Mouse (Mus musculus) stomach, embryonic 16.5 days (tissue): ENCODE data around the gene C730034F03Rik. TPM values are rescaled to one million over a fixed set of nuclear protein-coding genes. Genes with fewer than 3 reads are reported as not detected.

Experiments used
- ATAC-seq: fragments of 200-750 bp; cut with Nextera tagmentation; 2 replicates; pipeline ENCODE4 v1.8.0; 2017; ENCODE audit warnings: moderate number of reproducible peaks, moderate TSS enrichment; ENCODE audit not compliant: insufficient read depth, low FRiP score
- H3K27ac ChIP-seq: fragments of 300-500 bp; sonication (generic); 2 replicates; pipeline ENCODE4 v1.5.1; 2014; ENCODE audit warnings: low read length
- H3K27me3 ChIP-seq: fragments of 300-500 bp; sonication (generic); 2 replicates; pipeline ENCODE4 v1.6.1; 2014; ENCODE audit warnings: low read length, control low read depth, mixed read lengths; ENCODE audit not compliant: control insufficient read depth, insufficient read depth
- H3K36me3 ChIP-seq: fragments of 300-500 bp; sonication (generic); 2 replicates; pipeline ENCODE4 v1.6.1; 2014; ENCODE audit warnings: low read length; ENCODE audit not compliant: control insufficient read depth, insufficient read depth
- H3K4me1 ChIP-seq: fragments of 300-500 bp; sonication (generic); 2 replicates; pipeline ENCODE4 v1.6.1; 2014; ENCODE audit warnings: low read length, control low read depth, mixed read lengths; ENCODE audit not compliant: control insufficient read depth, insufficient read depth
- H3K4me2 ChIP-seq: fragments of 300-500 bp; sonication (generic); 2 replicates; pipeline ENCODE4 v1.6.1; 2014; ENCODE audit warnings: low read depth, low read length, mixed read lengths
- H3K4me3 ChIP-seq: fragments of 300-500 bp; sonication (generic); replicated peaks from 2 replicates; pipeline ENCODE4 v1.5.1; 2014; ENCODE audit warnings: mild to moderate bottlenecking, low read length
- H3K9ac ChIP-seq: fragments of 300-500 bp; sonication (generic); 2 replicates; pipeline ENCODE4 v1.6.1; 2014; ENCODE audit warnings: low read length
- H3K9me3 ChIP-seq: fragments of 300-500 bp; sonication (generic); replicated peaks from 2 replicates; pipeline ENCODE4 v1.6.1; 2016; ENCODE audit warnings: low read length, control low read depth; ENCODE audit not compliant: control insufficient read depth
- WGBS: fragments of 180-500 bp; shearing (Covaris S2); extraction: QIAGEN DNeasy Blood & Tissue Kit; methylation state at CpG from one replicate; pipeline ENCODE4 v1.1.7; 2014; 5-methylcytosine and 5-hydroxymethylcytosine counted together
- polyA plus RNA-seq: library from polyadenylated mRNA; unstranded; fragments of >200 nt; fragmentation: Nextera tagmentation; extraction: Ambion mirVana; gene quantifications from 2 replicates; pipeline ENCODE4 v1.2.1, GENCODE M21; 2015

Gene C730034F03Rik
- polyA plus RNA-seq, 1 experiment from 2014 or later, result 3.5 TPM

GRCm38 (mm10) chr15:89475611-89476474 is 46.5 kb downstream of the C730034F03Rik start:
- Histone ChIP-seq H3K9ac (peak overlapping the region; percentile 86), H3K4me2 (peak overlapping the region; percentile 99), H3K36me3 (no peaks in the 10 kb centered on the region), H3K27me3 (no peaks in the 10 kb centered on the region), H3K4me1 (peaks cover 17% of the 10 kb centered on the region), H3K27ac (peak overlapping the region; percentile 88), H3K4me3 (peak overlapping the region; percentile 65), H3K9me3 (no peaks in the 10 kb centered on the region)
- WGBS, result 9% methylated on average over 44 of the region's 44 CpGs
- ATAC-seq, result peak; percentile 97

DNA sequence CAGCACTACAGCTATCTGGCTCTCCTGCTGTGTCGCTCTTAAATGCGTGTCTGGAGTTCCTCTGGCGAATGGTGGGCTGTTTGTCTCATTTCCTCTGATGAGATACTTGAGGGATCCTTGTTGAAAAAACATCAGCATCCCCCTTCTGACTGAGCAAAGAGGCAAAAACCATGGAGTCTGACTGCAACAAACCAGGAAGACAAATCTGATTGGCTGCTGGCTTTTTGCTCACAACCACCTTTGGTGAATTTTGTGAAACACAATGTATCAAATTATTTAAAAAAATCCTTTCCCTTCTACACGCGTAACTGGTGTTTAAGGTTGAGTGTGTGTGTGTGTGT is 47.1 kb downstream of the C730034F03Rik start:
- peak overlapping the region; percentile 86 for H3K9ac ChIP-seq
- no peaks in the 10 kb centered on the region for H3K27me3 ChIP-seq
- WGBS, result 4% methylated on average over 5 of the region's 5 CpGs
- peak overlapping the region; percentile 88 for H3K27ac ChIP-seq
- H3K9me3 ChIP-seq, result no peaks in the 10 kb centered on the region
- no peak; the same call in 1 of the 2 replicates for ATAC-seq
- peak overlapping the region; percentile 65 for H3K4me3 ChIP-seq
- no peaks in the 10 kb centered on the region for H3K36me3 ChIP-seq
- peaks cover 17% of the 10 kb centered on the region for H3K4me1 ChIP-seq
- H3K4me2 ChIP-seq, result peak overlapping the region; percentile 99

DNA sequence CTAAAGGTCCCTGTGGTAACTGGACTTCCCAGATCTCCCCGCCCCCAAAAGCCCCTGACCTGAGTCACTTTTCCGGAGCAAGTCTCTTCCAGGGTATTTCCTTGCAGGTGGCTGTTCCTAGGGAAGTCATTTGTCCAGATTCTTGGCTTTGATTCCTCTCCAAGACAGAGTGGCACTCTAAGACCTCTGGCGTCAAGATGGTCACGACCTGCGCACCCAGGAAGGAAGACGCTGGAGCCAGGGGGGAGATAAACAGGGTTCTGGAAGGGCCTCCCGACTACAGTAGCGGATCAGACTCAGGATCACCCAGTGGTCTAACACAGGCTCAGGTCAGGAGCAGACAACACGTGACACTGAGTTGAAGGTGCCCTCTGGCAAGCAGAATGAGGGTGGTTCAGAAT is 47.7 kb downstream of the C730034F03Rik start, which contains the start of gene Arsa:
Gene Arsa, minus strand, starts transcription at position 335 of the 401 bp plus-strand sequence.
- 27% methylated on average over 9 of the region's 9 CpGs for WGBS
- H3K4me3 ChIP-seq, result peak within 1 kb of the TSS; percentile 65
- H3K27me3 ChIP-seq, result no peaks in the 10 kb centered on the region
- H3K36me3 ChIP-seq, result no peaks in the 10 kb centered on the region
- peak within 1 kb of the TSS; percentile 88 for H3K27ac ChIP-seq
- peak within 1 kb of the TSS; percentile 99 for H3K4me2 ChIP-seq
- no peaks in the 10 kb centered on the region for H3K9me3 ChIP-seq
- peaks cover 17% of the 10 kb centered on the region for H3K4me1 ChIP-seq
- ATAC-seq, result no peak
- peak within 1 kb of the TSS; percentile 86 for H3K9ac ChIP-seq

GRCm38 (mm10) chr15:89477806-89478205 is 48.4 kb downstream of the C730034F03Rik start:
- no peak overlapping the region for H3K4me3 ChIP-seq
- H3K9ac ChIP-seq, result no peak overlapping the region; the same call in 1 of the 2 replicates
- no peaks in the 10 kb centered on the region for H3K27me3 ChIP-seq
- no peaks in the 10 kb centered on the region for H3K36me3 ChIP-seq
- no peak overlapping the region for H3K4me2 ChIP-seq
- H3K27ac ChIP-seq, result no peak overlapping the region
- H3K9me3 ChIP-seq, result no peaks in the 10 kb centered on the region
- peaks cover 17% of the 10 kb centered on the region for H3K4me1 ChIP-seq
- WGBS, result 57% methylated on average over 8 of the region's 8 CpGs
- ATAC-seq, result no peak

DNA sequence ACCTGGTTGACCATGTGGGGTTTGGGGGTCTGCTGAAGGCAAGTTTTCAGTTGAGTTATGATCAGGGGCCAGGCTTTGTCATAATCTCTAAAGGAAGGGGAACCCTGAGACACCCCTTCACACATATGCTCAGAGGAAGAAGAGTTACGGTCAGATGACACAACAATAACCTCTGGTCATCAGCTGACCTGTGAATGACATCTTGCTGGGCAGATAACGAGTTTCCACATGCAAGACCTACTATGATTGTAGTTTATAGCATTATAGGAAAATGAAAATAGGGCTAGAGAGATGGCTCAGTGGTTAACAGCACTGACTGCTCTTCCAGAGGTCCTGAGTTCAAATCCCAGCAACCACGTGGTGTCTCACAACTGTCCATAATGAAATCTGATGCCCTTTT is 49.2 kb downstream of the C730034F03Rik start:
- Histone ChIP-seq H3K9me3 (no peaks in the 10 kb centered on the region), H3K4me1 (peaks cover 17% of the 10 kb centered on the region), H3K4me2 (no peak overlapping the region), H3K9ac (no peak overlapping the region), H3K4me3 (no peak overlapping the region), H3K27ac (no peak overlapping the region), H3K36me3 (no peaks in the 10 kb centered on the region), H3K27me3 (no peaks in the 10 kb centered on the region)
- no peak for ATAC-seq
- WGBS, result 77% methylated on average over 3 of the region's 3 CpGs

Other genes with a start within 250 kb of the C730034F03Rik start
- 153 and 178 TPM in 2 replicates for gene Plxnb2, start 248.8 kb upstream of the C730034F03Rik start, polyA plus RNA-seq
- 13.4 and 15.0 TPM in 2 replicates for gene Dennd6b, start 233.1 kb upstream of the C730034F03Rik start, polyA plus RNA-seq
- gene Ppp6r2, start 218.0 kb upstream of the C730034F03Rik start, polyA plus RNA-seq, result 20.2 and 24.4 TPM in 2 replicates
- 47.6 and 49.5 TPM in 2 replicates for gene Sbf1, start 114.3 kb upstream of the C730034F03Rik start, polyA plus RNA-seq
- gene Adm2, start 106.9 kb upstream of the C730034F03Rik start, polyA plus RNA-seq, result 0.71 and 0.99 TPM in 2 replicates
- gene Miox, start 95.2 kb upstream of the C730034F03Rik start, polyA plus RNA-seq, result 0.54 and 0.66 TPM in 2 replicates
- 66.9 and 79.1 TPM in 2 replicates for gene Lmf2, start 73.9 kb upstream of the C730034F03Rik start, polyA plus RNA-seq
- 150 and 166 TPM in 2 replicates for gene Ncaph2, start 73.9 kb upstream of the C730034F03Rik start, polyA plus RNA-seq
- 6.0 and 6.1 TPM in 2 replicates for gene Sco2, start 55.7 kb upstream of the C730034F03Rik start, polyA plus RNA-seq
- gene Tymp, start 52.5 kb upstream of the C730034F03Rik start, polyA plus RNA-seq, result 1.3 and 1.4 TPM in 2 replicates
- 0.54 and 0.94 TPM in 2 replicates for gene Odf3b, start 50.3 kb upstream of the C730034F03Rik start, polyA plus RNA-seq
- 0.04 TPM in 1 of 2 replicates, not detected in the other for gene Klhdc7b, start 44.7 kb upstream of the C730034F03Rik start, polyA plus RNA-seq
- not detected in 2 replicates for gene Syce3, start 19.1 kb upstream of the C730034F03Rik start, polyA plus RNA-seq
- 0.52 and 4.8 TPM in 2 replicates for gene Cpt1b, start 3.7 kb upstream of the C730034F03Rik start, polyA plus RNA-seq
- gene Gm44502, start 107 bp downstream of the C730034F03Rik start, polyA plus RNA-seq, result not detected in 2 replicates
- 42.2 and 49.2 TPM in 2 replicates for gene Chkb, start 319 bp downstream of the C730034F03Rik start, polyA plus RNA-seq
- gene Mapk8ip2, start 24.3 kb downstream of the C730034F03Rik start, polyA plus RNA-seq, result 3.7 and 3.9 TPM in 2 replicates
- 19.5 and 19.9 TPM in 2 replicates for gene Arsa, start 47.8 kb downstream of the C730034F03Rik start, polyA plus RNA-seq
- gene Shank3, start 70.0 kb downstream of the C730034F03Rik start, polyA plus RNA-seq, result 1.1 and 1.8 TPM in 2 replicates
- not detected in 2 replicates for gene Acr, start 138.7 kb downstream of the C730034F03Rik start, polyA plus RNA-seq
- 34.6 and 35.2 TPM in 2 replicates for gene Rabl2, start 162.3 kb downstream of the C730034F03Rik start, polyA plus RNA-seq